Mouse (Mus musculus): ENCODE measurements around the gene Lhfpl5.

- TF ChIP-seq CTCF (IDR thresholded peaks at IDR 0.05; ENCODE audit: control insufficient read depth, insufficient read depth, insufficient read length) = no peak
- TF ChIP-seq MYOG (IDR thresholded peaks at IDR 0.05; ENCODE audit: control insufficient read depth, extremely low read depth, insufficient read length) = no peak
- no peak for TF ChIP-seq MAX (IDR thresholded peaks at IDR 0.05)
- no peak for TF ChIP-seq USF1 (IDR thresholded peaks at IDR 0.05; ENCODE audit: low read depth)
- TF ChIP-seq CEBPB (IDR thresholded peaks at IDR 0.05; ENCODE audit: low read depth) = no peak
These were observed 42.9 kb upstream of the Lhfpl5 start for GRCm38 (mm10) chr17:28532557-28532956.

Measured in C2C12 (cell line).